Mouse (Mus musculus) cerebellum, adult 9-11 months (tissue): ENCODE data around the gene Fam71a.
"Not testable (repeated sequence)": the region's sequence is repeated elsewhere in the genome, so short reads cannot be mapped to it uniquely, and the experiment has no call there.

Source experiments
- DNase-seq: peaks from one replicate; pipeline ENCODE4 v3.0.0; 2022

Gene Fam71a

DNA sequence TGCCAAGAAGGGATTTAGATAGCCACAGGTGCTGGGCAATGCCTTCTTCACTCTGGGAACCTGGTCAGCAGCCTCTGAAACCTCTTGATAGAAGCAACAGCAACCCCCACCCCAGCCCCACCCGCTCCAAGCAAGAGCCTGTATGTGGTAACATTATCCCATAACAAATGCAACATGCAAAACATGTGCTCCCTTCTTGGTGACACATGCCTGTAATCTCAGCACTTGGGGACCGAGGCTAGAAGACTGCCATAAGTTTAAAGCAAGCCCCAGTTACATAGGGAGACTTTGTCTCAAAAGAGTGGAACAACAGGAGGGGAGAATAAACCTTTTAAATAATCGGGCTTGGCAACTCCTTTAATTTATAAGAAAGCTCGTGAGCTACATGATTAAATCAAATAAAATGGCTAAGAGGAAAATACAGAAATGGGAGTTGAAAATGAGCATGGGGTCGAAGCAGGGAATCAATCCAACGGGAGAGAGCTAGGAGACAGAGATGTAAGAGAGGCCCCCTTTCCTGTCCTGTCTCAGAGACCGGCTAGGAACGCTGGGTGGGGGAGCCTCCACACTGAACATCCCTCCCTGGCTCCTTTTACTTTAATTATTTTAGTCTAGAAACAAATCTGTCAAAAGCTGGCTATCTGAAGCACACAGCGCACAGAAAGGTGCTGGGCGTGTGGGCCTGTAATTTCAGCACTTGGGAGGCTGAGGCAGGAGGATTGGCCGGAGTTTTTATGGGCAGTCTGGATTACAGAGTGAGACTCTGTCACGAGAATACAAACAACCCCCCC, 17.0 kb upstream of the Fam71a start:
- DNase-seq: no peak

GRCm38 (mm10) chr1:191180397-191180796, 15.8 kb upstream of the Fam71a start:
- DNase-seq: no peak

DNA sequence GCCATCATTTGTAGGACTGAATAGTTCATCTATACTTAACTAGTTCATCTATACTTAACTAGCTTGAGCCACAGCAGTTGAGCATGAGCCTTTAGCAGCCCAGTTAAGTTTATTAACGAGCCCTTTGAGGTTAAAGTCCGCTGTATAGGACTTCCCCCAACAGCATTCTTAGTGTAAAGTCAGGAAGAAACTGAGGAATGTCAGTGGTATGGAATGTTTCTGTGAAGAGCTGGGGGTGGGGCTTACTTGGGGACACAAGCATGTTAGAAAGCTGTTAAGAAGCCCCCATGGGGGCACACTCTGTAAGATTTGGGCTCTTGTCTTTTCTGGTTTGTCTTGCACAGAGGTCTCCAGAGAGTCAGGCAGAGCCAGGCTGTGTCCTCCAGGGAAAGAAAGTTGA, 15.2 kb upstream of the Fam71a start:
- no peak for DNase-seq

GRCm38 (mm10) chr1:191178511-191179188, 14.0 kb upstream of the Fam71a start:
- no peak for DNase-seq

GRCm38 (mm10) chr1:191176887-191177286, 12.3 kb upstream of the Fam71a start:
- no peak for DNase-seq

DNA sequence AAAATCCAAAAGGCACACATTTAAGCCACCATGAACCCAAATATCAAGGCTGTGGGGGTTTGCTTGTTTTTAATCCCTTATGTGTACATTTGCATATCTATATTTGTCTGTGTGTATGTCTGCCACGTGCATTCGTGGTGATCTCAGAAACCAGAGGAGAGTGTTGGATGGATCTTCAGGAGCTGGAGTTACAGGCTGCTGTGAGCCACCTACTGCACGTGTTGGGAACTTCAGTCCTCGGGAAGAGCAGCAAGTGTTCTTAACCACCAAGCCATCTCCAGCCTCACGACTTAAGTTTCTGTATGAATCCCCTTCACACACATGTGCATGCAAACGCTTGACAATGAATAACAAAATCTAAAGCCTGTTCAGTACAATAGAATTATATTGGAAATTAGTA, 7.9 kb upstream of the Fam71a start:
- DNase-seq: no peak

DNA sequence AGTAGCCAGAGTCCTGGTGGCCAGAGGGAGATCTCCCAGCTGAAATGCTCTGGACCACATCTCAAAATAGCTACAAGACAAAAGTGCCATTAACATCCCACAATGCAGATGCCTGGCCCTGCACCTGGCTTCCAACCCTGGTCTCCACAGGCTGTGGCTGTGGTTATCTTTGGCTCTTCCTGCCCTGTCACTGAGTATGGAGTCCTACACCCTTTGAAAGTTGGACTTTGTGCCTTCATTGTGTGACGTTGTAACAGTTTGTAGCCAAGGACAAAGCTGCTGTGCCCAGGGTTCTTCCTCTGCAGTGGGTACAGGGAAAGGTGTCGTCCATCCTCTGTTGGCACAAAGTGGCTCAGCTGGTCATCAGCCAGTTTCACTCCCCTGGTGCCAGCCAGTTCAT, 5.8 kb upstream of the Fam71a start:
- DNase-seq: no peak

- DNase-seq: no peak
Observed at GRCm38 (mm10) chr1:191166189-191166588, 1.6 kb upstream of the Fam71a start.

DNA sequence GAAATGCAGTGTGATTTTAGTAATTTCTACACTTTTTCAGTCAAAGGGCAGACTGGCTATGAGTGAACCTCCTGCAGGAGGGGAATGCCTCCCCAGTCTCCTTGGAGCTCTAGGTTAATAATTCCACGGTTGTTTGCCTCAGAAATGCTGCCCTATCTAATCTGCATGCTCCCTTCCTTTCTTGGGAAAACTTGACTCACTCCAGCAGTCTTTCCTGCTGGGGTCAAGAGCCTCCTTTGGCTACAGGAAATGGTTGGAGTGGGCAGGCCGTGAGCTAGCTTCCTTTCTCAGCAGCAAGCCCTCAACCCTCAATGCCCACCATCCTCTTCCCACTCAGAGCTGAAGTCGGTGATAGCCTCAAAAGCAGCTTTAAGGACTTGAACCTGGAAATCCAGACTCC, 10.3 kb downstream of the Fam71a start:
- no peak for DNase-seq

DNA sequence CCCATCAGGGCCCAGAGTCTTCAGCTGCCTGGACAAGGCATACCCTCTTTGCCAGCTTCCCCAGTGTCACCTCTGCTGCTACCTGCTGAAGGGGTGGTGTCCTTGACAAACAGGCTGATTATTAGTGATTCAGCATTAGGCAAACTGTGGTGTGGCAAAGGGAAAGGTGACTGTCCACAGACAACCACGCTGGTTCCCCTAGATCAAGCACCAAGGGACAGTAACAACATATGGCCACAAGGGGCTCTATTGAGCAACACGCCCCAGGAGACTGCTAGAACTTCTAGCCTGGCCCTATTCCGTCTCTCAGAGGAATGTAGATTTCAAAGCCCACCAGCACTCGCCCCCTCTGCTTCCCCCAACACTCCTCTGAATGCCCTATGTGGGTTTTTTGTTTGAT, 11.6 kb downstream of the Fam71a start:
- peak; percentile 14 for DNase-seq

DNA sequence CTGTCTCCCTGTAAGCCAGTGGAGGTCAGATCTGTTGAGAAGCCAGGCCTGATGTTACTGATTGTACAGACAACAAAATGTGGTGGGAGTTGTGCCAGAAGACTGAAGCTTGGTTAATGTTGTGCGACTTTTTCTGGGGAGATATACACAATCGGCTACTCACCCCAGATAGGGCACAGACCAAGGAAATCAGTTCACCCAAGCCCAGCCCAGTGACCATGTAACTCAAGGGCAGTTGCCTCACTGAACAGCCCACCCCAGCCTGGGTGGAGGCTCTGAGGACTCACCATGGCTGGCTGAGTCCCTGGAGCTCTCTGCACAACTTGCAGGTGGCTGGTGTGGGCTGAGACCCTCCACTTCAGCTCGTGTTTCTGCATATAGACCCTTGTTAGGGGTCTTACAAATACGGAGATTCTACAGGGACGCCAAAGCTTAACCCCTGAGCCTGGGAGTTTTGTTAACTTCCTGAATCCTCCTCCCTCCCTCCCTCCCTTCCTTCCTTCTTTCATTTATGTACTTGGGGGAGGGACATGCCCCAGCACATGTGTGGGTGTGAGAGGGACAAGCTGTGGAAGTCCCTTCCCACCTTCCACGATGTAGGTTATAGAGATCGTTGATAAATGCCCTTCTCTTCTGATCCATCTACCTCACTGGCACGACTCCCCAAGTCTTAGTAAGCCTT, 13.6 kb downstream of the Fam71a start:
- no peak for DNase-seq

DNA sequence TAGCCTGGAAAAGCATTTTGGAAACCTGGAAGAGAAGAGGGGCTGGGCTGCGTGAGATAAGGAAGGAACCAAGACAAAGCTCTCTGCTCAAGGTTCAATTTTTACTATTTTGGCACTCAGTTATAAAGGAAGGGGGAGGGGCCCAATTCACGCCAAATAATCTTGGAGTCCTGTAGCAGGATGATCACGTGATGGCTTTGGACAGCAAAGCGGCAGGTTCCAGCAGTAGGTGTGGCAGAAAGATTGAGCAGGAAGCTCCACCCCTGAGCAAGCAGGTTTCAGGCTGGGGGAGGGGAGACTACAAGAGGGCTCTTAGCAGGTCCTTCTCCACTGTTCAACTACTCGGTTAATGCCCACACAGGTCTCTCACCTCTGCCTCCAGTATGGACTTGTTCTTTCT, 15.1 kb downstream of the Fam71a start:
- not testable (repeated sequence) for DNase-seq

GRCm38 (mm10) chr1:191140983-191141382, 23.6 kb downstream of the Fam71a start:
- DNase-seq: no peak

- DNase-seq: no peak
Observed at GRCm38 (mm10) chr1:191138874-191139495, 25.6 kb downstream of the Fam71a start.

GRCm38 (mm10) chr1:191138436-191138835, 26.2 kb downstream of the Fam71a start:
- DNase-seq: no peak

GRCm38 (mm10) chr1:191135406-191135805, 29.2 kb downstream of the Fam71a start:
- no peak for DNase-seq

- DNase-seq: no peak
Observed at GRCm38 (mm10) chr1:191132934-191133333, 31.7 kb downstream of the Fam71a start.

DNA sequence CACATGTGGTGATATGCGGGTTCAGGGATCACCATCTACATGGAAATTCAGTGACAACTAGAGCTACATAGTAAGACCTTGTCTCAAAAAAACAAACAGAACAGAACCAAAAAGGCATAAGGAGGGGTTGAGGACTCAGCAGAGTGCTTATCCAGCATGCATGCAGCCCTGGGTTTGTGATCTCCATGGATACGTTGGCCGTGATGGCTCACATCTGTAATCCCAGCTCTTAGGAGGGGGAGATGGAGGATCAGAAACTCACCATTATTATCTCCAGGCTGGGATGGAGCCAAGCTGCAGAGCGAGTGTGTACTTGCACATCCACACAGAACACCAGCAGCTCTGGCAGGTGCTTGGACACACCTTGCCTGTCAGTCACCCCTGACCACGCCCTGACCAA, 32.4 kb downstream of the Fam71a start:
- DNase-seq: no peak

- DNase-seq: no peak
Observed at GRCm38 (mm10) chr1:191131692-191132091, 32.9 kb downstream of the Fam71a start.

DNA sequence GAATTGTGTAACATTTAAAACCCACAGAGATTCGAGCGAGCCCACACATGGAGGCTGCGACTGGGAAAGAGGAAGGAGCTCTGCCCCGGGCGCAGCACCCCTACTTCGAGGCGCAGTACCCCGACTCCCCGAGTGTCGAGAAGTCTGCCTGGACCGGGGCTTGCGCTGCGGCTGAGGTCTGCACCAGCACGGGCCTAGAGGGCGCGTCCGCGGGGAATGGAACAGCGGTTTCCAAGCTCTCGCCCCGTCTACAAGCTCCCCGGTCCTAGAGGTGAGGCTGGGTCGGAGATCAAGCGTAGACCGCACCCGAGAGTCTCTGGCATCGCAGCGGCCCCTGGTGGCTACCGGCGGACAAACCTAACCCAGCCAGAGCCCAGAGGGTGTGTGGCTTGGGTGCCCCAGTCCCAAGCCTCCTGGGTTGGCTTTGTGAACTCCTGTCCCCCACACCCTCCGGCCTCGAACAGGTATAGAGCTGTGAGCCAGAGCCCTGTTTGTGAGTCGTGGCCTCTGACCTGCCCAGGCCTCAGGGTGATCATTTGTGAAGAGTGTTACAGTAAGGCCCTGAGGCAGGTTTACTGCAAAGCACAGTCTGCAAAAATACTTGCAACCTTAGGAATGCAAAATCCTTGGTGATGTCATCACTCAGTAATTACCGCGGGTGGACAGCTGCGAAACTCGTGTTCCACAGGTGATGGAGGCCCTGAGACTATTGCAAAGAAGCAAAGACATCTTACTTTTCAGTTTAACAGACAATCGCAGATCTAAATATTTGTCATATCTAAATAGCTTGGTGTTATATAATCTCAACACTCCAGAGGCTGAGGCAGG, 38.6 kb downstream of the Fam71a start:
- no peak for DNase-seq

DNA sequence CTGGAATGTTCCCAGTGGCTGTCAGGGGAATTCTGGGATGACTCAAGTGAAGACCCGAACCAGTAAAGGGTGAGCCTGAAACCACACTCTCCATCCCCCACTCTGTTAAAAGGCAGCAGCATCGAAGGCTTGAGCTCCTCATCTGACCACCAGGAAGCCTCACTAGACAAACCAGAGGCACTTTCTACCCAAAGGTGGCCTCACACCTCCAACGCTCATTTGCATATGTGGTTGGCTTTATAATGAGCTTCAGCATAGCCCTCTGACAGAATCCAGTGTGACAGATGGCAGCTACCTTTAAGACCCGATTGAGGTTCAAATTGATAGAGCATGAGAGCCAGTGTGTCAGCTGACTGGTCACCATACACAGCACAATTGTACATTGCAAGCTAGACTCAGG, 40.3 kb downstream of the Fam71a start:
- DNase-seq: no peak

GRCm38 (mm10) chr1:191123696-191124095, 40.9 kb downstream of the Fam71a start:
- no peak for DNase-seq

GRCm38 (mm10) chr1:191122744-191123143, 41.9 kb downstream of the Fam71a start:
- DNase-seq: no peak
